19 mouse cellular contexts compared by ENCODE assay signal in genomic region chr3:86802825-86803224, GRCm38 (mm10).
DNase-seq lines count a peak whose midpoint lies in the region; ATAC-seq and TF ChIP-seq lines count a peak whose summit lies in the region.
"Had no signal": no experiment of that assay in that cellular context is flagged by ENCODE, and none has a peak within 500 bp of the region (broad histone marks: within the 10 kb centered on the region; RNA-seq: fewer than 3 reads in every experiment).

No protein-coding gene starts in this region.

- peaks cover 22% of the 10 kb centered on the region for H3K4me1 ChIP-seq in heart, embryonic 10.5 days
- peaks cover 46% of the 10 kb centered on the region for H3K4me1 ChIP-seq in liver, embryonic 15.5 days (replicated peaks)

- TF ChIP-seq CTCF in layer of hippocampus, adult 2 months (conservative IDR thresholded peaks at IDR 0.05): no peak

- ATAC-seq in liver, embryonic 15.5 days (ENCODE audit: insufficient read depth): no peak

- H3K9ac ChIP-seq in liver, embryonic 15.5 days: no peak overlapping the region
- H3K9ac ChIP-seq: heart, embryonic 15.5 days; hindbrain, embryonic 15.5 days; liver, embryonic 14.5 days had no signal

- H3K36me3 ChIP-seq in heart, embryonic 10.5 days: no peaks in the 10 kb centered on the region
- no peaks in the 10 kb centered on the region for H3K36me3 ChIP-seq in liver, embryonic 15.5 days (replicated peaks)
- H3K36me3 ChIP-seq: heart, embryonic 15.5 days had no signal

- no peak overlapping the region for H3K4me2 ChIP-seq in liver, embryonic 15.5 days
- H3K4me2 ChIP-seq: heart, embryonic 15.5 days; hindbrain, embryonic 15.5 days had no signal

- H3K4me3 ChIP-seq in heart, embryonic 10.5 days: no peak overlapping the region
- H3K4me3 ChIP-seq in layer of hippocampus, adult 2 months: no peak overlapping the region
- no peak overlapping the region for H3K4me3 ChIP-seq in liver, embryonic 15.5 days (replicated peaks)
- H3K4me3 ChIP-seq: gastrocnemius, adult 2 months; heart, embryonic 15.5 days; hindbrain, embryonic 15.5 days had no signal

- H3K27ac ChIP-seq in heart, embryonic 10.5 days: peak overlapping the region; percentile 48
- H3K27ac ChIP-seq in layer of hippocampus, adult 2 months: peak overlapping the region; percentile 61; the same call in 1 of the 2 replicates
- H3K27ac ChIP-seq in liver, embryonic 15.5 days (replicated peaks): 0 out of 2 replicates have a peak overlapping the region, but pooled peaks have one; percentile 7
- H3K27ac ChIP-seq: gastrocnemius, adult 2 months; heart, embryonic 15.5 days; hindbrain, embryonic 15.5 days; liver, embryonic 14.5 days; stomach, postnatal 0 days had no signal

- intact Hi-C loops in heart, postnatal 14 days (cut with DNase I): no loop called here

- no peak for DNase-seq in heart, embryonic 10.5 days (ENCODE audit: low spot score)
- DNase-seq in heart, postnatal 14 days: no peak
- DNase-seq in layer of hippocampus, adult 2 months (ENCODE audit: low spot score in 2 of 2): no peak
- DNase-seq in layer of hippocampus, postnatal 36 days: no peak
- peak; percentile 26 for DNase-seq in liver
- DNase-seq in retina, embryonic 14.5 days (ENCODE audit: low spot score): no peak
- DNase-seq: cerebellum, adult 18-20 months; gastrocnemius, adult 2 months; kidney, adult 2 months; kidney, postnatal 14 days; lung, postnatal 14 days; midbrain, embryonic 14.5 days; retina, postnatal 1 day had no signal

- no peaks in the 10 kb centered on the region for H3K9me3 ChIP-seq in heart, embryonic 10.5 days
- H3K9me3 ChIP-seq in liver, embryonic 15.5 days (replicated peaks): no peaks in the 10 kb centered on the region
- H3K9me3 ChIP-seq: heart, embryonic 15.5 days; hindbrain, embryonic 15.5 days; megakaryocyte, embryonic 14.5 days had no signal

- WGBS in heart, embryonic 10.5 days: 45% methylated on average over 8 of the region's 8 CpGs
- WGBS in liver, embryonic 15.5 days (ENCODE audit: insufficient replicate concordance): 33% methylated on average over 8 of the region's 8 CpGs

- H3K27me3 ChIP-seq in heart, embryonic 10.5 days (ENCODE audit: insufficient read depth, poor library complexity, severe bottlenecking): no peaks in the 10 kb centered on the region
- H3K27me3 ChIP-seq in liver, embryonic 15.5 days: no peaks in the 10 kb centered on the region
- H3K27me3 ChIP-seq: heart, embryonic 15.5 days; hindbrain, embryonic 15.5 days; megakaryocyte, embryonic 14.5 days had no signal

Comparison
In these comparisons a context has a peak if more than half of its experiments do, and no peak if none do; other contexts are left out.
1. H3K27ac ChIP-seq: peak in every context shown above with its lines; median percentile 61 in layer of hippocampus, adult 2 months; 48 in heart, embryonic 10.5 days; 7 in liver, embryonic 15.5 days.